Mouse (Mus musculus) heart, embryonic 15.5 days (tissue): Measurements from ENCODE around the gene Dok5. TPM values are rescaled to one million over a fixed set of nuclear protein-coding genes. Genes with fewer than 3 reads are reported as not detected.
A peak's percentile ranks its signal among the peaks of the same experiment; 100 is the strongest.

ENCODE experiments used
- ATAC-seq: fragments of 200-750 bp; cut with Nextera tagmentation; replicated peaks from 2 replicates; pipeline ENCODE4 v1.8.0; 2017; ENCODE audit warnings: low read depth, moderate TSS enrichment; ENCODE audit not compliant: insufficient number of reproducible peaks, insufficient read depth, low FRiP score
- H3K27ac ChIP-seq: fragments of 300-500 bp; sonication (generic); 2 replicates; pipeline ENCODE4 v1.5.1; 2015; ENCODE audit warnings: mild to moderate bottlenecking, inconsistent platforms
- H3K27me3 ChIP-seq: fragments of 300-500 bp; sonication (generic); 2 replicates; pipeline ENCODE4 v1.6.1; 2015; ENCODE audit warnings: inconsistent platforms
- H3K36me3 ChIP-seq: fragments of 300-500 bp; sonication (generic); 2 replicates; pipeline ENCODE4 v1.6.1; 2015; ENCODE audit warnings: mild to moderate bottlenecking, inconsistent platforms
- H3K4me1 ChIP-seq: fragments of 300-500 bp; sonication (generic); replicated peaks from 2 replicates; pipeline ENCODE4 v1.6.1; 2015; ENCODE audit warnings: inconsistent platforms
- H3K4me2 ChIP-seq: fragments of 300-500 bp; sonication (generic); 2 replicates; pipeline ENCODE4 v1.6.1; 2015; ENCODE audit warnings: inconsistent platforms, mild to moderate bottlenecking, moderate library complexity
- H3K4me3 ChIP-seq: fragments of 300-500 bp; sonication (generic); 2 replicates; pipeline ENCODE4 v1.5.1; 2015; ENCODE audit warnings: mild to moderate bottlenecking, inconsistent platforms
- H3K9ac ChIP-seq: fragments of 300-500 bp; sonication (generic); 2 replicates; pipeline ENCODE4 v1.6.1; 2015; ENCODE audit warnings: mild to moderate bottlenecking, inconsistent platforms
- H3K9me3 ChIP-seq: fragments of 300-500 bp; sonication (generic); replicated peaks from 2 replicates; pipeline ENCODE4 v1.6.1; 2016; ENCODE audit warnings: inconsistent platforms
- WGBS: fragments of 180-500 bp; shearing (Covaris S2); methylation state at CpG from one replicate; pipeline ENCODE4 v1.1.7; 2015; ENCODE audit warnings: mixed read lengths; 5-methylcytosine and 5-hydroxymethylcytosine counted together
- polyA plus RNA-seq: library from polyadenylated mRNA; unstranded; fragments of >200 nt; fragmentation: Nextera tagmentation; extraction: Ambion mirVana; gene quantifications from 2 replicates; pipeline ENCODE4 v1.2.1, GENCODE M21; 2015

Dok5 gene
- polyA plus RNA-seq, 1 experiment from 2014 or later = 5.6 TPM

GRCm38 (mm10) chr2:170807555-170808258 lies 76.1 kb downstream of the Dok5 start:
- 56% methylated on average over 12 of the region's 12 CpGs for WGBS
- Histone ChIP-seq H3K36me3 (no peaks in the 10 kb centered on the region), H3K4me1 (peaks cover 3% of the 10 kb centered on the region; the same call in 1 of the 2 replicates), H3K9me3 (no peaks in the 10 kb centered on the region), H3K9ac (no peak overlapping the region), H3K4me2 (no peak overlapping the region), H3K4me3 (no peak overlapping the region), H3K27me3 (no peaks in the 10 kb centered on the region), H3K27ac (no peak overlapping the region)
- ATAC-seq = no peak

GRCm38 (mm10) chr2:170808259-170808789 lies 76.7 kb downstream of the Dok5 start:
- Histone ChIP-seq H3K27me3 (no peaks in the 10 kb centered on the region), H3K9me3 (no peaks in the 10 kb centered on the region), H3K9ac (no peak overlapping the region), H3K36me3 (no peaks in the 10 kb centered on the region), H3K4me1 (peaks cover 3% of the 10 kb centered on the region; the same call in 1 of the 2 replicates), H3K4me3 (no peak overlapping the region), H3K27ac (no peak overlapping the region), H3K4me2 (no peak overlapping the region)
- no peak for ATAC-seq
- WGBS = 73% methylated on average over 10 of the region's 10 CpGs

- Histone ChIP-seq H3K4me3 (no peak overlapping the region), H3K27me3 (no peaks in the 10 kb centered on the region), H3K9me3 (no peaks in the 10 kb centered on the region), H3K36me3 (no peaks in the 10 kb centered on the region), H3K4me1 (peaks cover 8% of the 10 kb centered on the region), H3K4me2 (no peak overlapping the region), H3K9ac (no peak overlapping the region), H3K27ac (no peak overlapping the region)
- no peak for ATAC-seq
- 45% methylated on average over 9 of the region's 9 CpGs for WGBS
These were observed 79.7 kb downstream of the Dok5 start for GRCm38 (mm10) chr2:170811356-170811755.

GRCm38 (mm10) chr2:170816302-170816701 lies 84.7 kb downstream of the Dok5 start:
- Histone ChIP-seq H3K4me3 (no peak overlapping the region), H3K4me2 (no peak overlapping the region), H3K9me3 (no peaks in the 10 kb centered on the region), H3K27ac (no peak overlapping the region), H3K9ac (no peak overlapping the region), H3K36me3 (no peaks in the 10 kb centered on the region), H3K27me3 (no peaks in the 10 kb centered on the region), H3K4me1 (peaks cover 8% of the 10 kb centered on the region)
- no peak for ATAC-seq
- WGBS = 18% methylated on average over 8 of the region's 8 CpGs

GRCm38 (mm10) chr2:170817112-170817703 lies 85.6 kb downstream of the Dok5 start:
- Histone ChIP-seq H3K27ac (no peak overlapping the region), H3K36me3 (no peaks in the 10 kb centered on the region), H3K4me1 (peaks cover 8% of the 10 kb centered on the region), H3K27me3 (no peaks in the 10 kb centered on the region), H3K4me3 (no peak overlapping the region), H3K9me3 (no peaks in the 10 kb centered on the region), H3K4me2 (no peak overlapping the region), H3K9ac (no peak overlapping the region)
- ATAC-seq = no peak
- 70% methylated on average over 4 of the region's 4 CpGs for WGBS

- no peaks in the 10 kb centered on the region for H3K27me3 ChIP-seq
- no peak overlapping the region for H3K9ac ChIP-seq
- H3K4me2 ChIP-seq = peak overlapping the region; percentile 25; the same call in 1 of the 2 replicates
- H3K9me3 ChIP-seq = no peaks in the 10 kb centered on the region
- peak overlapping the region; percentile 6; the same call in 1 of the 2 replicates for H3K27ac ChIP-seq
- no peak overlapping the region for H3K4me3 ChIP-seq
- 56% methylated on average over 17 of the region's 17 CpGs for WGBS
- no peaks in the 10 kb centered on the region for H3K36me3 ChIP-seq
- no peaks in the 10 kb centered on the region for H3K4me1 ChIP-seq
- ATAC-seq = peak; percentile 43; the same call in 1 of the 2 replicates
These were observed 95.3 kb downstream of the Dok5 start for GRCm38 (mm10) chr2:170826821-170827441.

GRCm38 (mm10) chr2:170828757-170829156 lies 97.2 kb downstream of the Dok5 start:
- Histone ChIP-seq H3K27me3 (no peaks in the 10 kb centered on the region), H3K4me1 (no peaks in the 10 kb centered on the region), H3K36me3 (no peaks in the 10 kb centered on the region), H3K4me3 (no peak overlapping the region), H3K9me3 (no peaks in the 10 kb centered on the region), H3K4me2 (no peak overlapping the region), H3K27ac (no peak overlapping the region), H3K9ac (no peak overlapping the region)
- ATAC-seq = no peak
- 57% methylated on average over 7 of the region's 7 CpGs for WGBS

GRCm38 (mm10) chr2:170829191-170829611 lies 97.6 kb downstream of the Dok5 start:
- ATAC-seq = no peak
- H3K9me3 ChIP-seq = no peaks in the 10 kb centered on the region

GRCm38 (mm10) chr2:170829988-170830387 lies 98.4 kb downstream of the Dok5 start:
- WGBS = 91% methylated on average over 14 of the region's 14 CpGs
- ATAC-seq = no peak
- H3K27ac ChIP-seq = no peak overlapping the region

More at GRCm38 (mm10) chr2:170829191-170829611, 97.6 kb downstream of the Dok5 start:
- Histone ChIP-seq H3K4me1 (no peaks in the 10 kb centered on the region), H3K36me3 (no peaks in the 10 kb centered on the region), H3K27me3 (no peaks in the 10 kb centered on the region), H3K9ac (no peak overlapping the region), H3K27ac (no peak overlapping the region), H3K4me2 (no peak overlapping the region), H3K4me3 (no peak overlapping the region)
- WGBS = 64% methylated on average over 6 of the region's 6 CpGs

GRCm38 (mm10) chr2:170836862-170837261 lies 105.3 kb downstream of the Dok5 start:
- Histone ChIP-seq H3K9ac (no peak overlapping the region), H3K27me3 (no peaks in the 10 kb centered on the region), H3K36me3 (no peaks in the 10 kb centered on the region), H3K9me3 (no peaks in the 10 kb centered on the region), H3K4me2 (0 out of 2 replicates have a peak overlapping the region, but pooled peaks have one; percentile 3), H3K4me3 (no peak overlapping the region), H3K4me1 (peaks cover 18% of the 10 kb centered on the region), H3K27ac (0 out of 2 replicates have a peak overlapping the region, but pooled peaks have one; percentile 5)
- ATAC-seq = no peak; the same call in 1 of the 2 replicates
- 57% methylated on average over 10 of the region's 10 CpGs for WGBS

More at GRCm38 (mm10) chr2:170829988-170830387, 98.4 kb downstream of the Dok5 start:
- no peaks in the 10 kb centered on the region for H3K9me3 ChIP-seq
- H3K9ac ChIP-seq = no peak overlapping the region
- no peaks in the 10 kb centered on the region for H3K27me3 ChIP-seq
- H3K36me3 ChIP-seq = no peaks in the 10 kb centered on the region
- H3K4me3 ChIP-seq = no peak overlapping the region
- no peaks in the 10 kb centered on the region for H3K4me1 ChIP-seq
- H3K4me2 ChIP-seq = no peak overlapping the region

GRCm38 (mm10) chr2:170837363-170837762 lies 105.8 kb downstream of the Dok5 start:
- no peaks in the 10 kb centered on the region for H3K27me3 ChIP-seq
- no peaks in the 10 kb centered on the region for H3K36me3 ChIP-seq
- 40% methylated on average over 11 of the region's 11 CpGs for WGBS
- no peak overlapping the region for H3K4me2 ChIP-seq
- H3K4me3 ChIP-seq = no peak overlapping the region
- no peak for ATAC-seq
- no peaks in the 10 kb centered on the region for H3K9me3 ChIP-seq
- no peak overlapping the region for H3K27ac ChIP-seq
- H3K9ac ChIP-seq = no peak overlapping the region
- peaks cover 18% of the 10 kb centered on the region for H3K4me1 ChIP-seq
